Mouse (Mus musculus): ENCODE results near the gene Tmigd3. TPM values are rescaled to one million over a fixed set of nuclear protein-coding genes. Genes with fewer than 3 reads are reported as not detected.

The Tmigd3 gene
- not detected in 2 replicates for polyA plus RNA-seq (2016; fragmentation: Nextera tagmentation; extraction: Ambion mirVana)

- H3K4me2 ChIP-seq (replicated peaks), result no peak within 1 kb of the TSS
- 93% methylated on average over 3 of the region's 3 CpGs for WGBS
- no peak for ATAC-seq (ENCODE audit: low FRiP score, low read depth)
- no peak within 1 kb of the TSS for H3K4me3 ChIP-seq
- H3K27me3 ChIP-seq (replicated peaks), result no peaks in the 10 kb centered on the region
- no peak within 1 kb of the TSS for H3K27ac ChIP-seq
- H3K4me1 ChIP-seq, result no peaks in the 10 kb centered on the region
- H3K9me3 ChIP-seq, result no peaks in the 10 kb centered on the region
- no peak within 1 kb of the TSS for H3K9ac ChIP-seq
- H3K36me3 ChIP-seq, result no peaks in the 10 kb centered on the region
Measured at GRCm38 (mm10) chr3:105870558-105870957, at the start of gene Tmigd3, which contains the start of gene Adora3. TSS of gene Tmigd3 (plus strand) at chr3:105870903. TSS of gene Adora3 (plus strand) at chr3:105870858.

GRCm38 (mm10) chr3:105821504-105821903 is 49.2 kb upstream of the Tmigd3 start:
- H3K27ac ChIP-seq, result no peak overlapping the region
- no peak for ATAC-seq (ENCODE audit: low FRiP score, low read depth)
- H3K36me3 ChIP-seq, result no peaks in the 10 kb centered on the region
- no peaks in the 10 kb centered on the region for H3K9me3 ChIP-seq
- H3K27me3 ChIP-seq (replicated peaks), result no peaks in the 10 kb centered on the region
- 94% methylated on average over 3 of the region's 3 CpGs for WGBS
- H3K9ac ChIP-seq, result no peak overlapping the region
- H3K4me1 ChIP-seq, result no peaks in the 10 kb centered on the region
- H3K4me3 ChIP-seq, result no peak overlapping the region
- no peak overlapping the region for H3K4me2 ChIP-seq (replicated peaks)

DNA sequence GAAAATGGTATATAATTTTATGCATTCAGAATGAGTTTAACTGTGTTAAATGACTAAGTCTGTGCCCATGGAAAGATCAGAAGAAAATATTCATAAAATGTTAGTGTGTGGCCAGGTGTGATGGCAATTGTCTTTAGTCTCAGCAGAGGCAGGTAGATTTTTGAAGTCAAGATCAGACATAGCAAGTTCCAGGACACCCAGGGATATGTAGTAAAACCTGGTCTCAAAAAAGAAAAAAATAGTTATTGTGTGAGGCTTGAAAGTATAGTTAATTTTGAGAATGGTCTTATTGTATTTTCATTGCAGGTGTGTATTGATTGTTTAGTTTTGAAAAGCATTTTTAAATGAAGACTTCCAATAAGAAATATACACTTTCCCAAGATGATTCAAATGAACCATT is 47.1 kb upstream of the Tmigd3 start:
- Histone ChIP-seq H3K9me3 (no peaks in the 10 kb centered on the region), H3K4me3 (no peak overlapping the region), H3K9ac (no peak overlapping the region), H3K27ac (no peak overlapping the region), H3K4me2 (replicated peaks) (no peak overlapping the region), H3K4me1 (no peaks in the 10 kb centered on the region), H3K36me3 (no peaks in the 10 kb centered on the region), H3K27me3 (replicated peaks) (no peaks in the 10 kb centered on the region)
- no peak for ATAC-seq (ENCODE audit: low FRiP score, low read depth)

DNA sequence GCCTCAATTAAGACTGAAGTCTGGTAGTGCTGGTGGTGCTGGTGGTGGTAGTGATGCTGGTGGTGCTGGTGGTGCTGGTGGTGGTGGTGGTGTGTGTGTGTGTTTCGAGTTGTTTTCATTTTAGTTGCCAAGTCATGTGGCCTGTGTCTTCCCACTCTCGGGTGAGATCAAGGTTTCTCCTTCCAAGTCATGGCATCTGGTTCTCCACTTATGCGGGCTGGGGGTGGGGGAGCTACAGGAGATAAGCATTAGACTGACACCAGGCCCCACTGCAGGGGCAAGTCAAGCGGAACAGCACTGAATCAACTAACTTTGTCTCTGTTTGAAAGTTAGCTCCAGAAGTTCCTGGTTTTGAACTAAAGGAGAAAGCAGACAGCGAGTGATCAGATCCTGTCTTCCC is 46.6 kb upstream of the Tmigd3 start:
- ATAC-seq (ENCODE audit: low FRiP score, low read depth), result no peak
- no peaks in the 10 kb centered on the region for H3K27me3 ChIP-seq (replicated peaks)
- H3K4me2 ChIP-seq (replicated peaks), result no peak overlapping the region
- no peaks in the 10 kb centered on the region for H3K36me3 ChIP-seq
- no peaks in the 10 kb centered on the region for H3K4me1 ChIP-seq
- no peak overlapping the region for H3K27ac ChIP-seq
- H3K9ac ChIP-seq, result no peak overlapping the region
- no peak overlapping the region for H3K4me3 ChIP-seq
- WGBS, result 65% methylated on average over 5 of the region's 5 CpGs
- H3K9me3 ChIP-seq, result no peaks in the 10 kb centered on the region

GRCm38 (mm10) chr3:105824704-105825103 is 46.0 kb upstream of the Tmigd3 start:
- H3K27ac ChIP-seq, result no peak overlapping the region
- no peaks in the 10 kb centered on the region for H3K36me3 ChIP-seq
- no peak overlapping the region for H3K4me3 ChIP-seq
- ATAC-seq (ENCODE audit: low FRiP score, low read depth), result no peak
- no peak overlapping the region for H3K9ac ChIP-seq
- H3K9me3 ChIP-seq, result no peaks in the 10 kb centered on the region
- H3K27me3 ChIP-seq (replicated peaks), result no peaks in the 10 kb centered on the region
- H3K4me1 ChIP-seq, result no peaks in the 10 kb centered on the region
- 52% methylated on average over 2 of the region's 2 CpGs for WGBS
- no peak overlapping the region for H3K4me2 ChIP-seq (replicated peaks)

DNA sequence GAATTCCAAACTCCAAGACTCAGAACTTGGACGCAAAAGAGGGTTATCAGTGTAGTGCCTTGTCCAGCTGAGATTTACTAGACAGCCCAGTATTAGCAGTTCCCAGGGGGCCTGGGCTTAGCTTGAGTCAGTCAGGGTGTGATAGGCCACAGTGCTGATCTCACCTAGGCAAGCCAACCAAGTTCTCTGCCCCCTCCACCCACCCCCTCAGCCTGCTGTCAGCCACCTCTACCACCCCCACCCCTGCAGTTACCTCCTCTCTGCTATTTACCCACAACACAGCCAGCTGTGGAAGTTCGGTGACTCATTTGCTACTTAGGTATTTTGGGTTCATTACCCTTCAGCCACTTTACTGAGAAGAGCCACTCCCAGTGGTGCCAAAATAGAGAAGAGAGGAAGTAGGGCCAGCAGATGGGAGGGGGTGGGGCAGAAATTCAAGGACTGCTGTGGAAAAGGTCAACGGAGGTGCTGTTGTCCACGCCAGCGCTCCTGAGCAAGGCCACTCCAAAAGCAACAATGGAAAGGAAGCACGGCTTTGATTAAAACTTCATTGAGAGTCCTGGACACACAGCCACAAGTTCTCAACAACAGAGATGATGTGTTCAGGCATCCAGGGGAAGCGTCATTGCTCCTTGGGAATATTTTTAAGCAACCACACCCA is 45.1 kb upstream of the Tmigd3 start:
- no peaks in the 10 kb centered on the region for H3K36me3 ChIP-seq
- 66% methylated on average over 7 of the region's 7 CpGs for WGBS
- H3K27me3 ChIP-seq (replicated peaks), result no peaks in the 10 kb centered on the region
- H3K9ac ChIP-seq, result no peak overlapping the region
- H3K4me3 ChIP-seq, result no peak overlapping the region
- ATAC-seq (ENCODE audit: low FRiP score, low read depth), result no peak
- H3K4me2 ChIP-seq (replicated peaks), result no peak overlapping the region
- no peaks in the 10 kb centered on the region for H3K4me1 ChIP-seq
- no peak overlapping the region for H3K27ac ChIP-seq
- no peaks in the 10 kb centered on the region for H3K9me3 ChIP-seq

GRCm38 (mm10) chr3:105831584-105831983 is 39.1 kb upstream of the Tmigd3 start:
- no peak overlapping the region for H3K4me2 ChIP-seq (replicated peaks)
- H3K4me1 ChIP-seq, result no peaks in the 10 kb centered on the region
- no peaks in the 10 kb centered on the region for H3K27me3 ChIP-seq (replicated peaks)
- ATAC-seq (ENCODE audit: low FRiP score, low read depth), result no peak
- H3K9ac ChIP-seq, result no peak overlapping the region
- H3K27ac ChIP-seq, result no peak overlapping the region
- H3K9me3 ChIP-seq, result no peaks in the 10 kb centered on the region
- no peaks in the 10 kb centered on the region for H3K36me3 ChIP-seq
- WGBS, result 97% methylated on average over 3 of the region's 3 CpGs
- no peak overlapping the region for H3K4me3 ChIP-seq

DNA sequence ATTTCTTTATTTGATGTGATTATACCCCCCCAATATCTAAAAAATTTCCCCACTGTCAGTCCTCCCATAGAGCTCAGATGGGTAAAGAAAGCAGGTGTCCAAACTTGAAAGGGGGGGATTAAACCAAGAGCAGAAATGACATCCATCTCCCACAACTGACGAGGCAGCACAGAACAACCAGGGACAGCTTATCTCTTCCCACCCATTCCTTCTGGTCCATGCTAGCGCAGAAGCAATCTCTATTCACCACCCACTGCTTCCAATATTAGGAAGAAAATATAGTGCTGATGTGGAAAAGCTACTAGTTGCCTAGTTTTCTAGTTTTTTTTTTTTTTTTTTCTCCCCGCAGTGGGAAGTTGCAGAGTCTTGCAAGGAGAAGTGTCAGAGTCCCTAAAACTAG is 34.8 kb upstream of the Tmigd3 start:
- H3K27me3 ChIP-seq (replicated peaks), result no peaks in the 10 kb centered on the region
- no peak for ATAC-seq (ENCODE audit: low FRiP score, low read depth)
- H3K4me3 ChIP-seq, result no peak overlapping the region
- no peak overlapping the region for H3K9ac ChIP-seq
- no peaks in the 10 kb centered on the region for H3K36me3 ChIP-seq
- no peak overlapping the region for H3K4me2 ChIP-seq (replicated peaks)
- H3K4me1 ChIP-seq, result no peaks in the 10 kb centered on the region
- no peaks in the 10 kb centered on the region for H3K9me3 ChIP-seq
- WGBS, result 85% methylated on average over 3 of the region's 3 CpGs
- H3K27ac ChIP-seq, result no peak overlapping the region

- no peaks in the 10 kb centered on the region for H3K9me3 ChIP-seq
- H3K36me3 ChIP-seq, result no peaks in the 10 kb centered on the region
- ATAC-seq (ENCODE audit: low FRiP score, low read depth), result no peak
- H3K4me1 ChIP-seq, result no peaks in the 10 kb centered on the region
- H3K27me3 ChIP-seq (replicated peaks), result no peaks in the 10 kb centered on the region
- no peak overlapping the region for H3K4me3 ChIP-seq
- H3K9ac ChIP-seq, result no peak overlapping the region
- 92% methylated on average over 3 of the region's 3 CpGs for WGBS
- no peak overlapping the region for H3K27ac ChIP-seq
- H3K4me2 ChIP-seq (replicated peaks), result no peak overlapping the region
Measured at GRCm38 (mm10) chr3:105836883-105837282, 33.8 kb upstream of the Tmigd3 start.

DNA sequence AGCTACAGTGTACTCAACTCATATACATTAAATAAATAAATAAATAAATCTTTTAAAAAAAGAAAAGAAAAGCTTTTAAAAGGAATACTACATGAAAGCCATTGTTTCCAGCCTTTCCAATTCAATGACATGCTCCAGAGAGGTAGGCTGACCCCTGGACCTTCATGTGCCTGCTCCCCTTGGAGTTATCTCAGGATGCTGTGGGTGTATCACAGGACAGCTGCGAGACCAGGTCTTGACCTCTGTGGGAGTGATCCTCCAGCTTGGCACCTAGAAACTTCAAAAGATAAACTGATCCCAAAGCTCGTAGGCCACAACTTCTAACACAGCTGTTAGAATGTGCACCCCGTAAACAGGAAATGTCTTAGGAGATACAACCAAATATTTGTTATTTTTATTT is 32.0 kb upstream of the Tmigd3 start:
- no peaks in the 10 kb centered on the region for H3K4me1 ChIP-seq
- H3K27me3 ChIP-seq (replicated peaks), result no peaks in the 10 kb centered on the region
- no peaks in the 10 kb centered on the region for H3K9me3 ChIP-seq
- H3K27ac ChIP-seq, result no peak overlapping the region
- WGBS, result 82% methylated on average over 3 of the region's 3 CpGs
- no peaks in the 10 kb centered on the region for H3K36me3 ChIP-seq
- no peak overlapping the region for H3K9ac ChIP-seq
- no peak overlapping the region for H3K4me3 ChIP-seq
- H3K4me2 ChIP-seq (replicated peaks), result no peak overlapping the region
- no peak for ATAC-seq (ENCODE audit: low FRiP score, low read depth)

DNA sequence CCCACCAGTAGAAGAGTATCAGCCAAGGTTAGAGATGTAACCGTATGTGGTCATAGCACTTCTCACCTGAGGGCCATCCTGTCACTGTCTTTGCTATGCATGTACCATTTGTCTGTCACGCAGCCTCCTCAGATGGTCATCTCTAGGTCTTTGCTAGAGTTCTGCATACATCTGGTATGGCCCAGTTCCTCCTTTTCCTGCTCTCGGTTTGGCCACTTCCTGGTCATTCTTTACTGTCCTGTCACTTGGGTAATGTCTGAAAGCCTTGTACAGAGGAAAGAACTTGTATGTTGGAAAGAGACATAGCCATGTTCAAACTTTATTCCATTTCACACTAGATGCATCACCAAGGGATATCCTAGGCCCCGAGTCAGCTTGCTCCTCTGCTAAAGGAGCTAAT is 30.9 kb upstream of the Tmigd3 start:
- no peaks in the 10 kb centered on the region for H3K27me3 ChIP-seq (replicated peaks)
- WGBS, result 82% methylated on average over 4 of the region's 4 CpGs

DNA sequence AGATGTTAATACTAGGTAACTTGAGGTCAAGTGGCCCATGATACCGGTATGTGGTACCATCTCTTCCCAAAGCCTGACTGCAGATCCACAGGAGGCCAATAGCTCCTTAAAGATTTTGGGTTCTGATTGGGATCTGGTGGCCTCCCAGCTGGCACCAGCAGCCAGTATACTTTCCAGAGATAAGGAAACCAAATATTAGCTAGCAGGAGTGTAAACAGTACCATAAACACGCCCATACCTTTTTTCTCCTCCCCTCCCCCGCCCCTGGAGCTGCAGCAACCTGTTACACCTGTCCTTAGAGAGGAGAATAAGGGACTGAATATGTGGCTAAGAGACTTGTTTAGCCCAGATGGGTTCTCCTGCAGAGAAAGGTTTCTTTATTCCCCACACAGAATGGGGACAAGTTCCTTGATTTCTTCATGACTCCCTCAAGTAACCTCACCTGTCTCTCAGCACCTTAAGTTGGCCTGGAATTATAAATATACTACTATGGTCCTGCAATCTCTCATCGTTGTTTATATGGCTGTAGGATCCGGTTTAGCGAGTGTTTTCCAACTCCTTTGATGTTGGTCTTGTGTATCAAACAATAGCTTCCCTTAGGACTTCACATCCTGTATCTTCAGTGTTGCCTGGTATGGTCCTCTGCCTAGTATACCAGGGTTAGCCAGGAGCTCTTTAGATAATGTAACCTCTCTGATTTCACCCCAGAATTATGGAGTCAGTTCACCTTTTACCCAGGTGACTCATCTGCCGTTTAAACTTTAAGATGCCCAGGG is 24.2 kb upstream of the Tmigd3 start:
- Histone ChIP-seq H3K27ac (no peak overlapping the region), H3K36me3 (no peaks in the 10 kb centered on the region), H3K4me3 (no peak overlapping the region), H3K4me1 (no peaks in the 10 kb centered on the region), H3K9ac (no peak overlapping the region), H3K9me3 (no peaks in the 10 kb centered on the region), H3K4me2 (replicated peaks) (no peak overlapping the region), H3K27me3 (replicated peaks) (no peaks in the 10 kb centered on the region)
- ATAC-seq (ENCODE audit: low FRiP score, low read depth), result no peak
- 73% methylated on average over 7 of the region's 7 CpGs for WGBS

More for the DNA sequence above, 30.9 kb upstream of the Tmigd3 start:
- H3K9me3 ChIP-seq, result no peaks in the 10 kb centered on the region
- H3K27ac ChIP-seq, result no peak overlapping the region
- H3K9ac ChIP-seq, result no peak overlapping the region
- H3K4me2 ChIP-seq (replicated peaks), result no peak overlapping the region
- no peak for ATAC-seq (ENCODE audit: low FRiP score, low read depth)
- no peaks in the 10 kb centered on the region for H3K4me1 ChIP-seq
- no peak overlapping the region for H3K4me3 ChIP-seq
- no peaks in the 10 kb centered on the region for H3K36me3 ChIP-seq

DNA sequence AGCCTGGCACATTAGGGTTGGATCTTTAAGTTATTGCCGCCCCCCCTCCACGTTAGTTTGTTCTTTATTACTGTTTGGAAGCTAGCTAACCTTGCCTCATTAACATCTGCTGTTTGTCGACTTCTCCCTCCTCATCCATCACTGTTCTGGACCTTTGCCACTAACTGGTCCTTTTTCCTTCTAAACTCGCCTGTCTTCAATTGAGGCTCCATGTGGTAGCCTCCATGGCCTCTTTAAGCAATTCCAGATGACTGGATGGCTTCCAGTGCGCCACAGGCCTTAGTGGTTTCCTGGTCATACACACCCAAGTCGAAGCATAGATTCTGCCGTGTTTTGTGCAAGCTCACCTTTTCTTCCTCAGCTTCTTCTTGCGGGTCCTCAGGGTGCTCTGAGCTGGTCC is 16.9 kb upstream of the Tmigd3 start:
- no peak overlapping the region for H3K4me3 ChIP-seq
- no peaks in the 10 kb centered on the region for H3K4me1 ChIP-seq
- H3K4me2 ChIP-seq (replicated peaks), result no peak overlapping the region
- 66% methylated on average over 8 of the region's 8 CpGs for WGBS
- H3K9ac ChIP-seq, result no peak overlapping the region
- H3K27ac ChIP-seq, result no peak overlapping the region
- no peaks in the 10 kb centered on the region for H3K9me3 ChIP-seq
- no peak for ATAC-seq (ENCODE audit: low FRiP score, low read depth)
- H3K36me3 ChIP-seq, result no peaks in the 10 kb centered on the region
- no peaks in the 10 kb centered on the region for H3K27me3 ChIP-seq (replicated peaks)
